Mouse (Mus musculus) adrenal gland, postnatal 4 days (tissue): ENCODE data around the gene Nos1ap. TPM values are rescaled to one million over a fixed set of nuclear protein-coding genes. Genes with fewer than 3 reads are reported as not detected.

Experiments used
- DNase-seq, 2 experiments: peaks; one replicate each; pipeline ENCODE4 v3.0.0; 2021 to 2022; ENCODE audit warnings: low spot score in 2 of 2, mixed read lengths in 2 of 2
- total RNA-seq, 2 experiments: library from RNA; stranded (reverse); gene quantifications; 2 replicates each; pipeline ENCODE4 v1.2.3; 2021

Nos1ap gene
- total RNA-seq, 2 experiments from 2014 or later: 31.7 to 37.5 TPM

GRCm38 (mm10) chr1:170590041-170590360, 340 bp upstream of the Nos1ap start:
- no peak for DNase-seq

DNA sequence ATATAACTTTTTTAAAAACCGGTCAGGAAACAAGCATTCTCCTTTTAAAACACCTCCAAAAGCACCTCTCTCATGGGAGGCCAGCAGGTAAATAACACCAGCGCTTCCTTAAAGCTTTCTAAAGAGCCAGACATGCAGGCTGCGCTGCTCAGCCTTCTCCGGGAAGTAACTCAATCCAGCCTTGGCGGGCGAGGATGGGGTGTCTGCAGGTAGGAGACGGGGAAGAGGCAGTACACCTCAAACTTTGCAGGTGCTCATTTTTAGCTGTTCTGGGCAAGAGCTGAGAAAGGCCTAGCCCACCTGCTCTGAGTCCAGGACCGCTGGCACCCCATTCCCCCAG, 812 bp downstream of the Nos1ap start:
- no peak for DNase-seq

DNA sequence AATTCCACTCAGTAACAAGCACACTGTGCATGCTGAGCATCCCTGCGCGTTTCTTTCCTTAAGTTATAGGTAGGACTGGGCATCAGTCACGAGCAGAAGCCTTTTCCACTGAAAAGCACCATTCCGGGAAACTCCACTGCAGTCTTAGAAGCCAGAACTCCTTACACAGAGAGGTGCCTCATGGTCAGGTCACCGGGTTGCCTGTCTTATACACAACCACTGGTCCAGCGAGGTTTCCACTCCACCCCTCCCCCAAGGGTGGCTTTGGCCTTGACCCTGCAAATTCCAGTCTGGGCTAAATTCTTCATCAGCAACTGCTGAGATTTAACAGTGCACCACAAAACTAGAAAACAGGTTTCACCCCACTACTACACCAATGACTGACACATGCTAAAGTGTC, 1.3 kb downstream of the Nos1ap start:
- no peak for DNase-seq

- no peak for DNase-seq
These were observed 2.9 kb downstream of the Nos1ap start for GRCm38 (mm10) chr1:170586715-170587114.

- no peak for DNase-seq
These were observed 5.7 kb downstream of the Nos1ap start for GRCm38 (mm10) chr1:170583925-170584324.

GRCm38 (mm10) chr1:170582341-170582740, 7.3 kb downstream of the Nos1ap start:
- no peak for DNase-seq

GRCm38 (mm10) chr1:170580485-170581110, 9.1 kb downstream of the Nos1ap start:
- DNase-seq: no peak

- no peak for DNase-seq
These were observed 10.2 kb downstream of the Nos1ap start for GRCm38 (mm10) chr1:170579476-170579875.

DNA sequence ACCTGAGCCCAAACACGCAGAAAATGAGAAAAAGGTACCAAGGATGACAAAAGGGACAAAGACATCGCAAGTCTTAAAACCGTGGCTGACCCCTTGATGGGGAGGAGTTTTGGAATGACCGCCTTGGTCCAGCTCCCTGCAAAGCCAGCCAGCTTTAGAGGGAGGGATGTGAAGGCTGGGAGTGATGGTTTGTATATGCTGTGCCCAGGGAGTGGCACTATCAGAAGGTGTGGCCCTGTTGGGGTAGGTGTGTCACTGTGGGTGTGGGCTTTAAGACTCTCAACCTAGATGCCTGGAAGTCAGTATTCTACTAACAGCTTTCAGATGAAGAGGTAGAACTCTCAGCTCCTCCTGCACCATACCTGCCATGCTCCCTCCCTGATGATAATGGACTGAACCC, 10.6 kb downstream of the Nos1ap start:
- DNase-seq: no peak

- DNase-seq: no peak
These were observed 13.0 kb downstream of the Nos1ap start for GRCm38 (mm10) chr1:170576728-170577065.

- no peak for DNase-seq
These were observed 13.5 kb downstream of the Nos1ap start for GRCm38 (mm10) chr1:170576012-170576727.

DNA sequence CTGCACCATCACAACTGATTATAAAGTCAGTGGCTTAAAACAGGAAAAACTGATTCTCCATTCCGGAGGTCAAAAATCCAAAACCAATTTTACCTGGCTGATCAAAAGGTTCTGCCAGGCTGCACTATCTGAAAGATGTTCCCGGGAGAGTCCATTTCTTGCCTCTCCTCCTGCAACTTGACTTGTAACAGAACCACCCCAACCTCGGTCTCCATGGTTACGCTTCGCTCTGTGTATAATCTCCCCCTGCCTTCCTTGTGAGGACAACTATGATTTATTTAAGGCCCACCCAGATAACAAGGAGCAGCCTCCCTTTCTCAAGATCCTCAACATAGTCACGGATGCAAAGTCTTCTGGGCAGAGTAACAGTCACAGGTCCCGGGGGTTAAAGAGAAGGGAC, 16.5 kb downstream of the Nos1ap start:
- no peak for DNase-seq

DNA sequence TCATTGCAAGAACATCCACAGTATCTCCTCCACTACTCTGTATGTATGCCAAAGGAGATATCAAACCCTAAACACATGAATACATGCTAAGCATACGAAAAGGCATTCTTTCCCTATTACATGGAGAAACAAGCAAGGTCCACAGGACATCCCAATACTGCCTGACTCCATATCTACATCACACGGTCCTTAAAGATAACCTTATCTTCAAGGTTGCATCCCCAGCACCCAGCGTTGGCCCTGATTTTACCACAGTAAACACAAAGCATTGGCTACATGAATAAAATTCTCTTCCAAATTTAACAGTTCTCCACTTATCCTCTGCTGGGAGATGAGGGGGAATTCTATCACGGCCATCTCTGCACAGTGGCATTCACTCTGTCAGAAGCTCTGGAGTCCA, 22.7 kb downstream of the Nos1ap start:
- DNase-seq: no peak

- no peak for DNase-seq
These were observed 23.1 kb downstream of the Nos1ap start for GRCm38 (mm10) chr1:170566538-170566937.

DNA sequence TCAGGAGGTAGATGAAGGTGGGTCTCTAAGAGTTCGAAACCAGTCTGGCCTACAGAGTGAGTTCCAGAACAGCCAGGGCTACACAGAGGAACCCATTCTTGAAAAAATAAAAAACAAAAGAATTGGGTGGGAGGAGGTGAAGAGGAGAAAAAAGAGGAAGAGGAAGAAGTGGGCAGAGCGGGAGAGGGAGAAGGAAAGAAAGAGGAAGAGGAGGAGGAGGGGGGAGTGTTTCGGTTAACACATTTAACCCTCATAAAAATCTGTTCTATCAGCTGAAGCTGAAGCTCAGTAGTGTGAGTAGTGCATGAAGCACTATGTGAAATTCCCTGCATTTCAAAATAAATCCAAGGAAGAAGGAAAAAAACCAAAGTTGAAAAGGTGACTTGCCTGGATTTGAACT, 24.7 kb downstream of the Nos1ap start:
- DNase-seq: no peak

- no peak for DNase-seq
These were observed 27.2 kb downstream of the Nos1ap start for GRCm38 (mm10) chr1:170562431-170562830.

DNA sequence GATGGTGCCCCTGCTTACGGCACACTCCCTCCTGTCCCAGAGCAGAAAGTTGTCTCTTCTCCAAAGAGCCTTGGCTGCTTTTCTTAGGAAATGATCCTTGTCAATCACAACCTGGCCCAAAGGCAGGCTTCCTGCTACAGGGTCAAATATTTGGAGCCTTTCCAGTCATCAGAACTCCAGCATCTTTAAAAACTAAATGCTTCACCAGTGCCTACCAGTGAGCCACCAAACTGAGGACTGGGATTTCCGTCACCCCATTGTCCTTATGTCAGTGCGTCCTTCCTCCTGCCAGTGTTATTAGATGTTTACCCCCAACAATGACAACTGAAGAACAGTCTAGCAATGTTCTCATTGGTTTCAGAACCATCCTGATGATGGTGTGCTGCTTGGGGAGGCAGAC, 28.9 kb downstream of the Nos1ap start:
- DNase-seq: no peak

GRCm38 (mm10) chr1:170557962-170558361, 31.7 kb downstream of the Nos1ap start:
- DNase-seq: no peak

DNA sequence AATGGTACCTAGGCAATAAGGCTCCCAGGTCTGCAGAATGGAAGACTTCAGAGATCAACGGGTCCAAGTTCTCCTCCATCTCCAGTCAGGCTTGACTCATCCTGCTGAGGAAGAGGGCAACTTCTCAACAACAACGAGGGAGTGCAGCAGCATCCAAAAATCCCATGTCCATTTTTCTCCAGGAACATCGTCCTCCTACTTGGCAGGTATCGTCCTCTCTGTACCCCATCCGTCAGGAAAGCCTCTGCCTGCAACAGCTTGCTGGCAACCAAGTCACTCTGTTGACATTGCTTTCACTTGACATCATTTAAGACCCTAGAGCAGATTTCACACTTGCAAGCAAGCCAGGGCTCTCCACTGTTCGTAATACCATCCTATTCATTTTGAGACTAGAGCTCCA, 33.0 kb downstream of the Nos1ap start:
- no peak for DNase-seq

DNA sequence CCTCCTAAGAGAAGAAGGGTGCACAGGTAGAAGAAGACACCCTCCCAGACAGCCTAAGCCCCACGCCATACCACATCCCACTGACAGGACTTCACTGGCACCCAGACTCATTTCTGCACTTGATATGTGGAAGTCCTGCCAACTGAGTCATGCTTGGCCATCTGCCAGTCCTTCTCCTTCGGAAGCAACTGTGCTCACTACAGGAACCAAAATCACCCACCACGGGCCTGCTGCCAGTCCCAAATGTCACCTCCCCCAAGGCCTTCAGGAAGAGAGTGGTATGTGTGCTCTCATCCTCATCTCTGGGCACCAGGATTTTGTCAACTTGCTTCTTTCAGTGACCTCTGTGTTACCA, 34.7 kb downstream of the Nos1ap start:
- peak; percentile 49 to 69 for DNase-seq

DNA sequence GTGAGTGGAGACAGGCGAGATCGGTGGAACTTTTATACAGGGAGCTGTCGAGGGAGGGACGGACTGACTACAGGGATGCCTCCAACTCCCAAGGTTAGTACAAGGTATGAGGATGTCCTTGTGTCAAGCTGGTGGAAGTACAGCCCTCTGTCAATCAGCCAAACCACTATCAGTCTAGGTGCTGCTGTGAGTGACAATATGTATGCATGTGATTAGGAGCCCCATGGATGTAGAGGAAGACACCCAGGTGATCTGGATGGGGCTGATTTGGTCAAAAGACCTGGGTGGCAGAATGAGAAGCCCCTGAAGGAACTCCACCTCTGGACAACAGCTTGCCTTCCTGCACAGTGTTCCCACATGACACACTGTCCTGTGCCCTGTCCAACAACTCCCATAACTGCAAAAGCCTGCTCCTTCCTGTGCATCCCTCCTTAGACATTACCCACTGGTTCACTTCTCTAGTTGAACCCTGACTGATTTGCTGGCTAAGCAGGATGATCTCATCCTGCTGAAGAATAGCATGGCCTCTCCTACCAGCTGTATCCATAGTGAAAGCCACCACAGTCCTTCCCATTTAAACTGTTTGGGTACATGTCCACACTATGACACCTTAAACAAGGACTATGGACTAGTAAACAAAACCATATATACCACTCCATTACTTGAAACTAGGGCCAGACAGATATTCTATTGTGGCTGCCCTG, 35.3 kb downstream of the Nos1ap start:
- DNase-seq: no peak

GRCm38 (mm10) chr1:170550649-170551440, 38.8 kb downstream of the Nos1ap start:
- no peak for DNase-seq
